Mouse (Mus musculus): ENCODE data around the gene Gpc2. TPM values are rescaled to one million over a fixed set of nuclear protein-coding genes. Genes with fewer than 3 reads are reported as not detected.

Gpc2 gene
- total RNA-seq (2021), result under 1 TPM; 0.44 to 0.47 TPM
- long read RNA-seq, experiment 1, result 0 reads
- long read RNA-seq, experiment 2, result 0 reads

DNA sequence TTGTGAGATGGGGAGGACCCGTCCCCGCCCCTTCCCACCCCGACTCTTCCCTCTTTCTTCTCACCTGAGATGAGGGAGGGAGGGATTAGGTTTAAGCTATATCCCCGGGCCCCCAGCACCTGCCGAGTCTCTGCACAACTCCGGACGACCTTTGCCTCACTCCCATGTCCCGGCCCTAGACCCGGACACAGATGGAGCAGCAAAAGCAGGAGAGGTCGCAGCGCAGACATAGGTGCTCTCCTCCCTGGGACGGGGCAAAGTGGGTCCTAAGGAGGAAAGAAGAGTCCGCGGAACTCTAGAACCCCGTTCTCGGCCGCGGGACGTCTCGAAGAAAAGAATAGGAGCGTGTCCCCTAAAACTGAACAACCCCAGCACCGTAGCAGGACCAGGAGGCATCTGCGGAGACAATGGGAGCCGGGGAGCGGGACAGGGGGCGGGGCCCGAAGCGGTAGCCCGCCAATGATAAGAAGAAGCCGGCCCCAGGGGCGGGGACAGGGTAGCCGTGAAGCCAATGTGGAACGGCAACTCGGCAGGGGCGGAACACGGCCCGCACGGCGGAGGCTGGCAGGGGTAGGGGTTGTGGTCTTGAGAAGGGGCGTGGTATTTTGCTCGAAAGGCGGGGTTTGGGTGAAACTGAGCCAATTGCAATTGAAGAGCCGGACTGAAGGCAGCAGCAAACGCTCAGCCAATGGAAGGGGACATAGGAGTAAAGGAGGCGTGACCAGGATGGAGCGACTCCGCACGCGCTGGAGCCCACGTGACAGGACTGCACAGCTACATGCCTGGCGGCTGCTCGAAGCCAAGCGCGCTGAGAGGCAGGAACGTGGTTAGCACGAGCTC, at the start of gene Gpc2, which contains the start of the genes Gm43720 and Stag3:
Gpc2 (minus strand) TSS at position 421 of the 840 bp plus-strand sequence.
Gm43720 (minus strand) TSS at position 374 of the 840 bp plus-strand sequence.
Stag3 (plus strand) TSS at position 656 of the 840 bp plus-strand sequence.
- DNase-seq, result peak; percentile 84
- intact Hi-C loops (cut with DNase I; ENCODE audit: low total_unique reads), result no loop called here

DNA sequence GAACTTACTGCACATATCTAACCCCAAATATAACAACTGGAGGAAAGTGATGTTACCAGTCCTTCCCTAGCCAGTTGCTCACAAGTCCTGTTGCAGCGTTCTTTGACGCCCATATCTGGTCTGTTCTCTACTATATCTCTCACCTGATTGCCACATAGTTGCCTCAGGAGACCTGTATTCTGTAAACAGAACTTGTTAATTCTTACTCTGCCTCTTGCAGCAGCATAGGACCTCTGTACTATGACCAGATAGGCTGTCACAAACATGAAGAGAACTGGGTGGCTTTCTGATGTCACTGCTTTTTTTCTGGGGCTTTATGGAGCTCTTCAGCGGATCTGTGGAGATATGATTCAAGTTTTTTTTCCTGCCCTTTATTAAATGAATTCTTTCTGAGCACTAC, 33.0 kb upstream of the Gpc2 start:
- intact Hi-C loops (cut with DNase I; ENCODE audit: low total_unique reads), result no loop called here
- no peak for DNase-seq

DNA sequence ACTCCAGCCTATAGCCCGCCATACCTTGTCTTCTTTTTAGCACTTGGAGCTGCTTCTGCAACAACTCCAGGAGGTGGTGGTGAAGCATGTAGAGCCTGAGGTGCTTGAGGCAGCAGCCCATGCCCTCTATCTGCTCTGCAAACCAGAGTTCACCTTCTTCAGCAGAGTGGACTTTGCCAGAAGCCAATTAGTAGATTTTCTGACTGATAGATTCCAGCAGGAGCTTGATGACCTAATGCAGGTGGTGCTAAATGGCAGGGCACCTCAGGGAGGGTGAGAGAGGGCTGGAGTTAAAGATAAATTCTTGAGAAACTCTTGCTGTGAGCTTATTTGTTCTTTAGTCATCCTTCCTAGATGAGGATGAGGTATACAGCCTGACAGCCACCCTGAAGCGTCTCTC, 19.8 kb upstream of the Gpc2 start:
- intact Hi-C loops (cut with DNase I; ENCODE audit: low total_unique reads), result no loop called here
- DNase-seq, result no peak

DNA sequence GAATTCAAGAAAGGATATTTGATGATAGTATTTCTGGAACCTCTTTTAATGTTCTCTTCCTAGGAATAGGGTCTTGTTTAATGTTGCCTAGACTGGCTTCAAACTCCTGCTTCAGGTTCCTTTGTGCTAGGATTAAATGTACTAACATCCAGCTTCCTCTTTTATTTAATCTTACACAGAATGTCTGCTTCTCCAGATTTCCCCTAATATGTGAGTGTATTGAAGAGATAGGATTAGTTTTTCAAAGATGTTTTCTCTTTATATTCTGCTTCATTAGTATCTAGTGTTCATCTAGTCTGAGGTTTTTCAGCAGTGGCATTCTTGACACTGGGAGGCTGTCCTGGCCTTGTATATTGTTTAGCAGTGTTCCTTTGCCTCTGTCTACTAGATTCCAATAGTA, 14.4 kb upstream of the Gpc2 start:
- no peak for DNase-seq
- intact Hi-C loops (cut with DNase I; ENCODE audit: low total_unique reads), result no loop called here

DNA sequence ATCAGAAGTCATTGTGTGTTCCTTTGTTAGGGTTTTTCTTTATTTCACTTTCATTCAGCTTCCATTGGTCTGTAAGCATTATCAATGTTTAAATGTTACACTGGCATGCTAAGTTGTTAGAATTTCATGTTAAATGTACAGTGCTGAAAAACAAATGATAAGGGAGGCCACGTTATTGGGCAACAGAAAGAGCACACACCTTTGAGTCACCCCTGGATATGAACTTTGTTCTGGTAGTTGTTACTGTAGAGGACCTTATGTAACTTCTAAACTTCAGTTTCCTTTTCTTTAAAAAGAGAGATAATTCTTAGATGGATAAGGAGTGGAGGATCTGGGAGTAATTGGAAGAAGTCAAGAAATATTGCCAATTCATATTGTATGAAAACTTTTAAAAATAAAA, 11.8 kb upstream of the Gpc2 start:
- no peak for DNase-seq
- intact Hi-C loops (cut with DNase I; ENCODE audit: low total_unique reads), result no loop called here

DNA sequence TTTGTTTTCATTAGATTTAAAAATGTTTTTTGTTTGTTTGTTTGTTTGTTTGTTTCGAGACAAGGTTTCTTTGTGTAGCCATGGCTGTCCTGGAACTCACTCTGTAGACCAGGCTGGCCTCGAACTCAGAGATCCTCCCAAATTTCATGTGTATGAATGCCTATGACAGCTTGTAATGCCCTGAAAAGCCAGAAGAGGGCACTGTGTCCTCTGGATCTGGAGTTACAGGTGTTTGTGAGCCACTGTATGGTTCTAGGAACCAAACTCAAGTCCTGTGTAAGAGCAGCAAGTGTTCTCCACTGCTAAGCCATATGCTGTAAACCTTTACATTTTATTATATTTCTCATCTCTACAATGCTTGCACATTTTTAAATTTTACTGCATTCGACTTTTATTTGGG, 8.1 kb upstream of the Gpc2 start:
- intact Hi-C loops (cut with DNase I; ENCODE audit: low total_unique reads), result no loop called here

DNA sequence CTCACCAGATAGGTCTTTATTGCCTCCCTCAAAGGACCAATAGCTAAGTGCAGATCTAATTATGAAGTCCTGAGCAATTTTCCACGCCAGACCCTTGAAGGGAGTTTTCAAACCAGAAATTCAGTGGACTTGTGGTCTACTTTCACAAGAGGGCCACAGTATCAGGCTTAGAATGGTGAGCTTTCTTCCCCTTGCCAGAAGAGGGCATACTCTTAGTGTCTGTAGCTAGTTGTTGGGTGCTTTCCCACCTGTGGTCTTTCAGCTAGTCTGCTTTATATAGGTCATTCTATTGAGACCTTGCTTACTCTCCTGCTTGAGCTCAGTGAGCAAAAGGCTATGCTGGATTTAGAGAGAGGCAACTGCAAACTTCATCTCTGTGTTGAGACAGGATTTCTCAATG, 3.7 kb upstream of the Gpc2 start:
- intact Hi-C loops (cut with DNase I; ENCODE audit: low total_unique reads), result no loop called here
- no peak for DNase-seq

More for the DNA sequence above, 8.1 kb upstream of the Gpc2 start:
- no peak for DNase-seq

DNA sequence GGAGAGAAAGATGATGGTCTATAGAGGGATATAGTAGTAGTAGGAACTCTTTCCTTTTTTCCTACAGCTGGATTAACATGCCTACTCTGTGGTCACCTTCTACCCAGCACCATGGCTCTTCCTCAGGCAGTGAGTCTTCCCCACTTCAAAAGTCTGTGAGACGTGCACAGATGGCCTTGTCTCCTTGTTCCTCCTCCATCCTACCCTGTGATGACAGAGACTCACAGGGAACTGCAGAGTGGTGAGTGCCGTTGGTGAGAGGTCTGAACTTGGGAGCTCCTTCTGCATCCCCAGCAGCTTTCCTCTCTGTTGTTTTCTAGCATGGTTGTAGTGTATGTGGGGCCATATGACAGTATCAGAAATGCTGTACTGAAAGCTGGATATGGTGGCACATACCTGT, 2.0 kb upstream of the Gpc2 start:
- intact Hi-C loops (cut with DNase I; ENCODE audit: low total_unique reads), result no loop called here
- DNase-seq, result no peak

DNA sequence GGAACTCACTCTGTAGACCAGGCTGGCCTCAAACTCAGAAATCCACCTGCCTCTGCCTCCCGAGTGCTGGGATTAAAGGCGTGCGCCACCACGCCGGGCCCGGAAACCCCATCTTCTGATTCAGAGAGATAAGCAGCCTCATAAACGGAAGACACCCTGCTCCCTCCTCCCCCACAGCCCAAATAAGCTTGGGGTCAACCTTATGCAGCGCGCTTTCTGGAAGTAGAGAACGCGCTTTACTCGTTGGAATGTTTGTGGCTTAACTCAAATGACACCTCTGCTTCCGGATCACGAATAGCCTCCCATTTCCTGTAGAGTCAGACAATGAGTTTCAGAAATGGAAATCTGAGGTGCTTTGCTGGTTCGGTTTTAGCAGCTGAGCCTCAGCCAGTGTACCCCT, 1.0 kb upstream of the Gpc2 start:
- no peak for DNase-seq
- intact Hi-C loops (cut with DNase I; ENCODE audit: low total_unique reads), result no loop called here

DNA sequence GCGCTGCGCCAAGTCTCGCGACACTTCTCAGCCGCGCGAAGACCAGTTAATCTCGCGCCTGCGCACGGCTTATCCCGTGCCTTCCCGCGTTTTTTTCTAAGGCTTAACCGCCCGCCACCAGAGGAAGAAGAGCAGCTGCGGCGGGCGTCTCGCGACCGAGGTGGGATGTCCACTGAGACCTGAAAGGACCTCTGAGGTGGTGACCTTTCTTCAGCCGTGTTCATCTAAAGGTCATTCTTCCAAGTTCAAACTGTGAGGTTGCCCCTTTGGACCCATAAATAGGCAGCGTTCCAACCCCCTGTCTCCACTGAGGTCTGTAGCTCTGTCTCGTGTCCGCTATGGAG, 592 bp upstream of the Gpc2 start:
- intact Hi-C loops (cut with DNase I; ENCODE audit: low total_unique reads), result no loop called here
- DNase-seq, result no peak

DNA sequence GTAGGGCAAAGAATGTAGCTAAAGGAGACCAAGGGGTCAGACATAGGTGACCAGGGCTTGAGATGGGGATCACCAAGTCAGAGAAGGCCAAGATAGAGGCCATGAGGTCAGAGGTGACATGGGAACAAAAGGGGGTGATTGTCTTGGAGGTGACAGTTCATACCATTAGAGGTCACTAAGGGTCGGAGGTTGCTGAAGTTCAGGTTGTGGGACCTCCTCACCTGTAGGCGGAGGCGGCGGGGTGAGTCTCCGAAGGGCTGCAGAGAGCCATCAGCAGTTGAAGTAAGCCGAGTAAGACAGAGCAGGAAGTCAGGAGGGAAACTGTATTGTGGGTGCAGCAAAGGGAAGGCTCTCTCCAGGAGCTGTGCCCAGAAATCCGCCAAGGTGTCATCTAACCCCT, 1.8 kb downstream of the Gpc2 start:
- intact Hi-C loops (cut with DNase I; ENCODE audit: low total_unique reads), result no loop called here
- no peak for DNase-seq

DNA sequence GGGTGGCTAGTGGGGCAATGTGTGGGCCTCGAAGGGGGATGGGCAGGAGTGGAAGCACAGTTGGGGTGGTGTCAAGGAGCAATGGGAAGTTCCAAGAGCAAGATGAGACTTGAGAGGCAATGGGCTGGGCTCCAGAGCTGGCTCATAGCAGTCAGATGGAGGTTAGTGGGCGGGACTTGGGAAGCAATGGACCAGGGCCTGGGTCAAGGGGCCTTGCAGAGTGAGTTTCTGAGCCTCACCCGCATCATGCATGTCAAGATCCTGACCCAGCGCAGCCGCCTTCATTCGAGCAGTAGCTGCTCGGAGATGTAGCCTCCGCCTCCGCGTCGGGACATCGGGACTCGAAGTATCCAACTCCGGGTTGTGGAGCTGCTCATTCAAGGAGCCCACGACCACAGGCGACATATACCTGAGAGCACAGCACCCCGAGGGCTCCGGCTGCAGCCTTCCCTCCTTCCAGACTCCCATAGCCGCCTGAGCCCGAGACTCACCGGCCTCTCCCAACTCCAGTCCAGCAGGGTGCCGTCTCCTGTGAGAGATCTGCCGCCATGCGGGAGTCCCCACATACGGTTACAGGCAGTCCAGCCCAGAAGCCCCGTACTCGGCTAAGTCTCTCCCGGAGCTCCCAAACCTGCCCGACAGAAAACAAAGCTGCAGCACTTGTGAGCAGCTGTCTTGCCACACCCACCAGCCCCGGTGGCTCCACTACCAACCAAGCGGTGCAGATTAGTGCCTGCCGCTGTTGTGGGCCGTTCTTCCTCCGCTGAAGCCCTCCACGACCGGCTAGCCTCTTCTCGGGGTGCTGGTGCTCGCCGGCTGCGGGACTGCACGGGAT, 4.4 kb downstream of the Gpc2 start:
- no peak for DNase-seq
- intact Hi-C loops (cut with DNase I; ENCODE audit: low total_unique reads), result no loop called here

DNA sequence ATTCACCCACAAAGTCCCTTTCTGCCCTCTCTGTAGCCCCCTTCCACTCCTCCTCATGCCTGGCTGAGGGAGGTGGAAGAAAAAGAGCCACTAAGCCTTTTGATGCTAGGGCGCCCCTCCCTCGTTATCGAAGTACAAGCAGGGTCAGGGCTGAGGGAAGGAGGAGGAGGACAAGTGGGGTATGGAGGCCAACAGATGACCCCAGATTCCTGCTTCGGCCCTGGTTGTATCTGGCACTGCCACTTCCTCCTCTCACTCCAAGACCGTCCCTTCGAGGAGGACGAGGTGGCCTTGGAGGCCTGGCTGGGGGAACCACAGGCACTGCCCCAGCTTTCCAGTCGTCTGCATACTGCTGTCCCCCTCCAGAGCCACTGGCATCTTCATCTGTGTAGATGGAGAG, 5.6 kb downstream of the Gpc2 start:
- intact Hi-C loops (cut with DNase I; ENCODE audit: low total_unique reads), result no loop called here
- no peak for DNase-seq

DNA sequence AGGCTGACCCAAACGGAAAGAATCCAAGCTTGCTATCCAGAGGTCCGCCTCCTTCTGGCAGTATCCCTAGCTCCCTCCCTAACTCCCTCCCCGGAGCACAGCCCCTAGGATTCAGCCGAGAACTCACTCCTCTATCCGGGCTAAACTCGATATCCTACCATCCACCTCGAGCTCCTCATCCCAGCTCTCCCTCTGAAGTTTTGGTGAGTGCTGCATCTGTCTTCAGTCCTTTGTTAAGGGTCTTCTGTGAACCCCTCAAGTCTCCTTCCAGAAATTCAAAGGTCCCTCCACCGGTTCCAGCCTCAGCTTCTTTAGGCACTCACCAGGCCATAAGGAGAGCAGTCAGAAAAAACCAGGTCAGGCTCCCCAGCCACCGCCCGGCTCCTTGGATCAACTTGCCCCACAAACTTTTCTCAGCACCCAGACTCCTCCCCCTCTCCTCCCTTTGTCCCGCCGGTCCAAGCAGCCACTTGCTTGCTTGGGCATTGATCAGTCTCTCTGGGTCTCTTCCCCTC, 7.3 kb downstream of the Gpc2 start, which contains the start of gene Gal3st4:
Gal3st4 (minus strand) TSS at position 432 of the 515 bp plus-strand sequence.
- DNase-seq, result peak; percentile 57
- intact Hi-C loops (cut with DNase I; ENCODE audit: low total_unique reads), result no loop called here

DNA sequence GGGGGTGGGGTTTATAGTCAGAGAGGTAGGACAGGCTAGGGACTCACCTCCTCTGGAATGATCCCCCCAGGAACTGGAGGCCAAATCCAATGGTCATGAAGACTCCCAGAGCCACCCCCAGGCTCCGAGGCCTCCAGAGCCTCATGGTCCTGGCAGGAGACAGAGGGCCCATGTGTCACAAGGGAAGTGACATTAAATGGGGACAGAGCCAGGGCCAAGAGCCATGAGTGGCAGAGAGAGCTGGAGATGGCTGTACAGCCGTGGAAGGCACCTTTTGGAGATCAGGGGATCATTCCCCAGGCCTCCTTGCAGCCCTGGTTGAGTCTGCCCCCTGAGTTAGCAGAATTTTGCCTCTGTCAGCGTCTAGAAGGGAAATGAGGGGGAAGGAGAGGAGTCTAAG, 8.6 kb downstream of the Gpc2 start:
- DNase-seq, result no peak
- intact Hi-C loops (cut with DNase I; ENCODE audit: low total_unique reads), result no loop called here

DNA sequence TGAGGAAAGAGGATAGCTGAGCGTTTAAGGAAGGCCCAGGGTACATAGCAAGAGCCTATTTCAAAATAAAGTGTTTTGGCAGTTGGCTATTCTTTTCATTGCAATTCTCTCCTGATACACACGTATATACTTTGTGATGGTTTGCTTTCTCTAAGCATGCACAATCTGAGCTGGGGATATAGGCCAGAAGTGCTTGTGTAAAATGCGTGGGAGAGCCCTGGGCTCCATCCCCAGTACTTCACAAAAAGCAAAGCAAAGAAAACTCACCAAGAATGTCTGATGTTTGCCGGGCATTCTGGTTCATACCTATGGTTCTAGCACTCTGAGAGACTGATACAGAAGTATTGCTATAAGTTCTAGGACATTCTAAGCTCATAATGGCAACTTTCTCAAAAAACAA, 10.8 kb downstream of the Gpc2 start:
- no peak for DNase-seq
- intact Hi-C loops (cut with DNase I; ENCODE audit: low total_unique reads), result no loop called here

DNA sequence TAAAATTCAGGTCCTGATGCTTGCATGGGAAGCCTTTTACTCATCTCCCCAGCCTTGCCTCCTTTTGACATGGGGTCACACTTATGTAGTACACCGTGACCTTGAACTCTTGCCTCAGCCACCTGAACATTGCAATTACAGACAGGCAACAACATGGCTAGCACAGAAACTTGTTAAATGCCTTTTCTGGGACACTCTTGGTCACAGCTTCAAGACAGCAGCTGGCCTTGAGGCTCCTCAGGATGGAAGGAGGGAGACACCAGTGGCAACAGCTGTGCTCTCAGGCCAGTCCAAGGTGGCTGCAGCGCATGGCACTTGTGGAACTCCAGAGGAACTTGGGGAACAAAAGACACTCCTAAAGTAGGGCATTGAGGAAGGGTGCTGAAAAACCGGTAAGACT, 12.7 kb downstream of the Gpc2 start:
- no peak for DNase-seq
- intact Hi-C loops (cut with DNase I; ENCODE audit: low total_unique reads), result no loop called here

DNA sequence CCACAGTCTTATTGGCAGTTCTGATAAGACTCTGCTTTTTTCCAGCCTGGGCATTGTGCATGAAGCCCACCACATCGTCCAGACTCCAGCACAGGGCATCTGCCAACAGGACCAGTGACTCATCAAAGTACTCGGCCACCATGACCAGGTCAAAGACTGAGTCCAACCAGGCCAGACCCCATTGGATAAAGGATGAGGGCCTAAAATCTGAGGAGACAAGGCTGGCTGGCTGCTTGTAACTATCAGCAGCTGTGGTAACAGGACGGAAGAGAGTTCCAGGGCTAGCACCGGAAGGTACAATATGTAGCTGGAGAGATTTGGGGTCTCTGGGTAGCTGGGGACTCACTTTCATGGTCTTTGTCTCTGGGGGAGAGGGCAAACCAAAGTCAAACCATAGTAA, 14.1 kb downstream of the Gpc2 start:
- DNase-seq, result no peak
- intact Hi-C loops (cut with DNase I; ENCODE audit: low total_unique reads), result no loop called here

DNA sequence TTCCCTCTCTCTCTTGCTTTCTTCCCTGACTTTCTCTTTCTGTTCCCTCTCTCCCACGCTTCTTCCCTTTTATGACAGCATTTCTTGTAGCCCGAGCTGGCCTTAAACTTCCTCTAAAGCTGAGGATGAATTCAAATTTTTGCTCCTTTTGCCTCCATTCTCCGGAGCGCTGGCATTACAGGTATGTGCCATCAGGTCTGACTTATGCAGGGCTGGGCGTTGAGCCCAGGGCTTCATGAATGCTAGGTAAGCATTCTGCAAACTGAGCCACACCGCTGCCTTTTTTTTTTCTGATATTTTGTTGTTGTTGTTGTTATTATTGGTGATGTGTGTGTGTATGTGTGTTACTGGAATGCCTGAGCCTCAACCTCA, 15.6 kb downstream of the Gpc2 start:
- DNase-seq, result no peak
- intact Hi-C loops (cut with DNase I; ENCODE audit: low total_unique reads), result no loop called here
